Mouse (Mus musculus) hindbrain, postnatal 0 days (tissue): Measurements from ENCODE around the gene Creld2. TPM values are rescaled to one million over a fixed set of nuclear protein-coding genes. Genes with fewer than 3 reads are reported as not detected.
A peak's percentile ranks its signal among the peaks of the same experiment; 100 is the strongest.

Experiments
- ATAC-seq: fragments of 200-750 bp; cut with Nextera tagmentation; 2 replicates; pipeline ENCODE4 v1.8.0; 2017; ENCODE audit warnings: mild to moderate bottlenecking, moderate TSS enrichment, moderate library complexity
- DNase-seq: peaks from one replicate; pipeline ENCODE4 v3.0.0-alpha.2; 2015; ENCODE audit warnings: low spot score
- H3K27ac ChIP-seq: fragments of 300-500 bp; sonication (generic); 2 replicates; pipeline ENCODE4 v1.5.1; 2014; ENCODE audit warnings: mild to moderate bottlenecking
- H3K27me3 ChIP-seq: fragments of 300-500 bp; sonication (generic); 2 replicates; pipeline ENCODE4 v1.6.1; 2014; ENCODE audit warnings: low read length, mixed read lengths; ENCODE audit not compliant: insufficient read depth
- H3K36me3 ChIP-seq: fragments of 300-500 bp; sonication (generic); 2 replicates; pipeline ENCODE4 v1.6.1; 2014; ENCODE audit warnings: low read length, mixed read lengths; ENCODE audit not compliant: insufficient read depth
- H3K4me1 ChIP-seq: fragments of 300-500 bp; sonication (generic); 2 replicates; pipeline ENCODE4 v1.6.1; 2014; ENCODE audit warnings: antibody characterized with exemption, low read length, mixed read lengths; ENCODE audit not compliant: insufficient read depth
- H3K4me2 ChIP-seq: fragments of 300-500 bp; sonication (generic); 2 replicates; pipeline ENCODE4 v1.6.1; 2014; ENCODE audit warnings: low read depth, mild to moderate bottlenecking, low read length, moderate library complexity, mixed read lengths
- H3K4me3 ChIP-seq: fragments of 300-500 bp; sonication (generic); 2 replicates; pipeline ENCODE4 v1.5.1; 2014; ENCODE audit warnings: low read length
- H3K9ac ChIP-seq: fragments of 300-500 bp; sonication (generic); replicated peaks from 2 replicates; pipeline ENCODE4 v1.6.1; 2014; ENCODE audit warnings: mild to moderate bottlenecking, low read length, moderate library complexity, mixed read lengths
- H3K9me3 ChIP-seq: fragments of 300-500 bp; sonication (generic); 2 replicates; pipeline ENCODE4 v1.6.1; 2016; ENCODE audit warnings: low read length, mixed read lengths
- CTCF ChIP-seq: IDR thresholded peaks from 2 replicates; pipeline ENCODE4 v1.5.1; 2016; ENCODE audit warnings: antibody characterized with exemption, control low read depth, low read depth
- WGBS: fragments of 180-500 bp; shearing (Covaris S2); extraction: QIAGEN DNeasy Blood & Tissue Kit; methylation state at CpG from one replicate; pipeline ENCODE4 v1.1.7; 2014; 5-methylcytosine and 5-hydroxymethylcytosine counted together
- polyA plus RNA-seq: library from polyadenylated mRNA; unstranded; fragments of >200 nt; fragmentation: Nextera tagmentation; extraction: Ambion mirVana; gene quantifications from 2 replicates; pipeline ENCODE4 v1.2.1, GENCODE M21; 2015
- total RNA-seq: library from RNA; depleted of rRNA; stranded (reverse); fragments of >200 nt; gene quantifications from 2 replicates; pipeline ENCODE4 v1.2.3, GENCODE M21; 2014

Creld2 gene
- total and polyA plus RNA-seq, 2 experiments from 2014 or later, result 18.9 to 40.1 TPM

GRCm38 (mm10) chr15:88854969-88855830 lies 35.8 kb downstream of the Creld2 start:
- peaks cover 10% of the 10 kb centered on the region; the same call in 1 of the 2 replicates for H3K4me1 ChIP-seq
- H3K4me2 ChIP-seq, result no peak overlapping the region
- no peaks in the 10 kb centered on the region for H3K9me3 ChIP-seq
- H3K36me3 ChIP-seq, result no peaks in the 10 kb centered on the region
- no peaks in the 10 kb centered on the region for H3K27me3 ChIP-seq
- TF ChIP-seq CTCF, result no peak
- H3K27ac ChIP-seq, result no peak overlapping the region; the same call in 1 of the 2 replicates
- no peak for ATAC-seq
- WGBS, result 72% methylated on average over 15 of the region's 15 CpGs
- DNase-seq, result peak; percentile 1
- no peak overlapping the region for H3K4me3 ChIP-seq
- no peak overlapping the region for H3K9ac ChIP-seq

- DNase-seq (no peak), ATAC-seq (no peak)
- TF ChIP-seq CTCF, result no peak
- peaks cover 4% of the 10 kb centered on the region; the same call in 1 of the 2 replicates for H3K4me1 ChIP-seq
- H3K4me2 ChIP-seq, result no peak overlapping the region
- no peak overlapping the region for H3K4me3 ChIP-seq
- H3K27me3 ChIP-seq, result no peaks in the 10 kb centered on the region
- no peak overlapping the region for H3K27ac ChIP-seq
- 78% methylated on average over 6 of the region's 6 CpGs for WGBS
- H3K9ac ChIP-seq, result no peak overlapping the region
- no peaks in the 10 kb centered on the region for H3K36me3 ChIP-seq
- H3K9me3 ChIP-seq, result no peaks in the 10 kb centered on the region
Measured at GRCm38 (mm10) chr15:88855896-88856417, 36.5 kb downstream of the Creld2 start.

GRCm38 (mm10) chr15:88856613-88857012 lies 37.2 kb downstream of the Creld2 start:
- Histone ChIP-seq H3K4me2 (no peak overlapping the region), H3K9me3 (no peaks in the 10 kb centered on the region), H3K27me3 (no peaks in the 10 kb centered on the region), H3K27ac (no peak overlapping the region), H3K4me1 (peaks cover 8% of the 10 kb centered on the region), H3K4me3 (no peak overlapping the region), H3K36me3 (no peaks in the 10 kb centered on the region), H3K9ac (no peak overlapping the region)
- no peak for TF ChIP-seq CTCF
- DNase-seq (no peak), ATAC-seq (no peak)
- 74% methylated on average over 5 of the region's 5 CpGs for WGBS

- Histone ChIP-seq H3K36me3 (no peaks in the 10 kb centered on the region), H3K4me2 (no peak overlapping the region), H3K4me1 (peaks cover 10% of the 10 kb centered on the region), H3K9me3 (no peaks in the 10 kb centered on the region), H3K4me3 (no peak overlapping the region), H3K27me3 (no peaks in the 10 kb centered on the region), H3K9ac (no peak overlapping the region), H3K27ac (0 out of 2 replicates have a peak overlapping the region, but pooled peaks have one; percentile 32)
- WGBS, result 95% methylated on average over 7 of the region's 7 CpGs
- TF ChIP-seq CTCF, result no peak
- ATAC-seq (no peak), DNase-seq (no peak)
Measured at GRCm38 (mm10) chr15:88857361-88857760, 37.9 kb downstream of the Creld2 start.

GRCm38 (mm10) chr15:88858141-88858541 lies 38.7 kb downstream of the Creld2 start:
- Histone ChIP-seq H3K4me1 (peaks cover 10% of the 10 kb centered on the region), H3K36me3 (no peaks in the 10 kb centered on the region), H3K27ac (peak overlapping the region; percentile 32; the same call in 1 of the 2 replicates), H3K4me3 (no peak overlapping the region), H3K9ac (no peak overlapping the region), H3K9me3 (no peaks in the 10 kb centered on the region), H3K4me2 (no peak overlapping the region), H3K27me3 (no peaks in the 10 kb centered on the region)
- no peak for ATAC-seq
- TF ChIP-seq CTCF, result no peak
- WGBS, result 64% methylated on average over 3 of the region's 3 CpGs
- peak; percentile 23 for DNase-seq

- Histone ChIP-seq H3K9ac (no peak overlapping the region), H3K4me1 (peaks cover 10% of the 10 kb centered on the region), H3K27me3 (no peaks in the 10 kb centered on the region), H3K4me3 (no peak overlapping the region), H3K4me2 (no peak overlapping the region), H3K9me3 (no peaks in the 10 kb centered on the region), H3K27ac (peak overlapping the region; percentile 32; the same call in 1 of the 2 replicates), H3K36me3 (no peaks in the 10 kb centered on the region)
- no peak for DNase-seq
- no peak for TF ChIP-seq CTCF
- ATAC-seq, result no peak
- WGBS, result 72% methylated on average over 2 of the region's 2 CpGs
Measured at GRCm38 (mm10) chr15:88858707-88859106, 39.3 kb downstream of the Creld2 start.
